18 mouse cellular contexts compared by ENCODE assay signal in genomic region chr1:152167716-152168115, GRCm38 (mm10).
A peak's percentile ranks its signal among the peaks of the same experiment; 100 is the strongest.
DNase-seq lines count a peak whose midpoint lies in the region; ATAC-seq and TF ChIP-seq lines count a peak whose summit lies in the region.
"Had no signal": no experiment of that assay in that cellular context is flagged by ENCODE, and none has a peak within 500 bp of the region (broad histone marks: within the 10 kb centered on the region; RNA-seq: fewer than 3 reads in every experiment).

No protein-coding gene starts in this region.

- H3K27me3 ChIP-seq in heart, embryonic 14.5 days (ENCODE audit: control insufficient read depth, insufficient read depth, low read length): no peaks in the 10 kb centered on the region
- no peaks in the 10 kb centered on the region for H3K27me3 ChIP-seq in heart, postnatal 0 days (ENCODE audit: control insufficient read depth, insufficient read depth, low read length)
- H3K27me3 ChIP-seq: embryonic facial prominence, embryonic 12.5 days; forebrain, embryonic 12.5 days; hindbrain, embryonic 15.5 days; intestine, embryonic 15.5 days; liver, embryonic 12.5 days had no signal

- no peaks in the 10 kb centered on the region for H3K36me3 ChIP-seq in heart, embryonic 14.5 days (ENCODE audit: control insufficient read depth, insufficient read depth, low read length)
- H3K36me3 ChIP-seq in heart, postnatal 0 days (replicated peaks; ENCODE audit: control insufficient read depth, insufficient read depth, low read length): no peaks in the 10 kb centered on the region
- H3K36me3 ChIP-seq: embryonic facial prominence, embryonic 12.5 days; forebrain, embryonic 12.5 days; hindbrain, embryonic 15.5 days; intestine, embryonic 15.5 days; liver, embryonic 12.5 days had no signal

- no peak for TF ChIP-seq CTCF in heart, postnatal 0 days (IDR thresholded peaks at IDR 0.05; ENCODE audit: low read depth)

- peak overlapping the region; percentile 59 to 63 for H3K27ac ChIP-seq in heart, embryonic 14.5 days (replicated peaks in 1 of 2; ENCODE audit: control insufficient read depth in 1 of 2, insufficient read depth in 1 of 2, low read depth in 2 of 2, low read length in 2 of 2)
- peak overlapping the region; percentile 67 for H3K27ac ChIP-seq in heart, postnatal 0 days (ENCODE audit: low read depth)
- H3K27ac ChIP-seq: embryonic facial prominence, embryonic 12.5 days; forebrain, embryonic 12.5 days; hindbrain, embryonic 15.5 days; intestine, embryonic 15.5 days; liver, embryonic 12.5 days had no signal

- TF ChIP-seq EP300 in heart, postnatal 0 days (IDR thresholded peaks at IDR 0.05; ENCODE audit: low read depth): no peak

- DNase-seq in cerebellum, adult 11-12 months: peak; percentile 18
- no peak for DNase-seq in cerebellum, adult 8-10 months
- DNase-seq in heart, adult 11 months: peak; percentile 82
- DNase-seq in heart, postnatal 36 days: no peak
- DNase-seq in heart, adult 9 months (ENCODE audit: low spot score in 2 of 2): no peak
- peak; percentile 29 for DNase-seq in heart, postnatal 0 days (ENCODE audit: low spot score)
- DNase-seq in ovary, postnatal 10 days (ENCODE audit: low spot score): no peak
- DNase-seq: layer of hippocampus, postnatal 36 days; lung, adult 18-20 months; spleen, adult 18-20 months had no signal

- 0 out of 2 replicates have a peak overlapping the region, but pooled peaks have one; percentile 1 for H3K4me2 ChIP-seq in heart, embryonic 14.5 days (ENCODE audit: low read length)
- H3K4me2 ChIP-seq in heart, postnatal 0 days (ENCODE audit: low read depth, low read length): no peak overlapping the region
- H3K4me2 ChIP-seq: embryonic facial prominence, embryonic 12.5 days; forebrain, embryonic 12.5 days; hindbrain, embryonic 15.5 days; intestine, embryonic 15.5 days; liver, embryonic 12.5 days; midbrain, embryonic 11.5 days had no signal

- peaks cover 18 to 25% of the 10 kb centered on the region in 2 experiments for H3K4me1 ChIP-seq in heart, embryonic 14.5 days (ENCODE audit: control insufficient read depth in 2 of 2, insufficient read depth in 2 of 2, low read length in 2 of 2)
- H3K4me1 ChIP-seq in heart, postnatal 0 days (ENCODE audit: control insufficient read depth, insufficient read depth): peaks cover 17% of the 10 kb centered on the region
- H3K4me1 ChIP-seq: intestine, embryonic 15.5 days had no signal

- 65% methylated on average over 5 of the region's 5 CpGs for WGBS in heart, embryonic 14.5 days
- WGBS in heart, postnatal 0 days: 46% methylated on average over 5 of the region's 5 CpGs

- H3K9ac ChIP-seq in heart, embryonic 14.5 days (ENCODE audit: low read length): peak overlapping the region; percentile 17; the same call in 1 of the 2 replicates
- H3K9ac ChIP-seq in heart, postnatal 0 days (replicated peaks; ENCODE audit: low read depth, low read length): no peak overlapping the region
- H3K9ac ChIP-seq: embryonic facial prominence, embryonic 12.5 days; forebrain, embryonic 12.5 days; hindbrain, embryonic 15.5 days; intestine, embryonic 15.5 days; liver, embryonic 12.5 days had no signal

- no peak for ATAC-seq in heart, embryonic 14.5 days (ENCODE audit: insufficient number of reproducible peaks, insufficient read depth, low FRiP score, low read depth)
- ATAC-seq in heart, postnatal 0 days (ENCODE audit: insufficient read depth, low read depth): peak; percentile 5; the same call in 1 of the 2 replicates
- ATAC-seq: activated CD4-positive, CD25-positive, alpha-beta regulatory T cell, adult 4 months; intestine, embryonic 15.5 days; liver, embryonic 12.5 days had no signal

- intact Hi-C loops in heart, postnatal 36 days (cut with DNase I): loop anchor here (2.0 kb wide), 1 partner anchor 55 kb away; no protein-coding TSS in a partner anchor

- H3K9me3 ChIP-seq in heart, embryonic 14.5 days (ENCODE audit: control insufficient read depth, low read length): no peaks in the 10 kb centered on the region
- H3K9me3 ChIP-seq in heart, postnatal 0 days (replicated peaks; ENCODE audit: control insufficient read depth, low read length): no peaks in the 10 kb centered on the region
- H3K9me3 ChIP-seq: embryonic facial prominence, embryonic 12.5 days; forebrain, embryonic 12.5 days; hindbrain, embryonic 15.5 days; intestine, embryonic 15.5 days; liver, embryonic 12.5 days had no signal

- H3K4me3 ChIP-seq in heart, embryonic 14.5 days (ENCODE audit: control insufficient read depth in 1 of 2, insufficient read depth in 1 of 2, low read depth in 1 of 2, low read length in 2 of 2): no peak overlapping the region
- no peak overlapping the region for H3K4me3 ChIP-seq in heart, postnatal 0 days (ENCODE audit: low read depth, low read length)
- H3K4me3 ChIP-seq: embryonic facial prominence, embryonic 12.5 days; forebrain, embryonic 12.5 days; hindbrain, embryonic 15.5 days; intestine, embryonic 15.5 days; liver, embryonic 12.5 days had no signal

Comparison
In these comparisons a context has a peak if more than half of its experiments do, and no peak if none do; other contexts are left out.
1. DNase-seq: peak in cerebellum, adult 11-12 months (single experiment), heart, adult 11 months (single experiment) and heart, postnatal 0 days (single experiment); none in cerebellum, adult 8-10 months (single experiment), heart, postnatal 36 days (0 of 2), heart, adult 9 months (0 of 2) and ovary, postnatal 10 days (single experiment).